Mouse (Mus musculus) right cerebral cortex, postnatal 25 days (tissue): ENCODE measurements around the gene Notch4.

Experiments
- DNase-seq: peaks from one replicate; pipeline ENCODE4 v3.0.0; 2022

Gene Notch4

DNA sequence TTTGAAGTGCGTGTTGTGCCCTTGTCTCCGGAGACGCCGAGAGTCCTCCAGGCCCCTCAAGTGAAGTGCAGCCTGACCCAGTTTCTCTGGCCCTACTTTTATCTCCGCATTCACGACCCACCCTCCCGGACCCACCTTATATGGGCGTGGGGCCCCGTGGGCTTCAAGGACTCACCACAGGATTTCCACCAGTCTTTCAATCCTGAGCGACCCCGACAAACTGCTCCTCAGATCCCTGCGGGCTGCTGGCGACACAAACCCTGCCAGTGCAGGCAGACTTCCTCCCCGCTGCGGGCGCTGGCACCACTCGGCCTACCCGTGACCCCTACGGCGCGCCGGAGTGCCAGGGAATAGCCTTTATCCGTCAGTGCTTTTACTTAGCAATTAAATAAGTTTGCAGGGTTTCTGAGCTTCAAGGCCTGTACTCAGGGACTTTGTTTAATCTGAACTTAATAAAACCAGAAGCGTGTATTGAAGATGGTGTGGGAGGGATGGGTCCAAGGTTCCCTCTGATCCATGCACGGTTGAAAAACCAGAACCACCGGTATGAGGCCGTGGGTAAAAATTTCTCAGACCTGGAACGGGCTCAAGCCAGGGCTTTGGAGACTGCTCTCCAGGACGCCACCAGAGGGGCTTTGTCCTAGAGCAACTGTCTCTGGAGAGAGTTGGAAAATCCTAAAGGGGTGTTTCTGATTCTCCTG lies 64.0 kb downstream of the Notch4 start, which contains the start of gene Ppt2:
Gene Ppt2 (minus strand): TSS at position 568 of the 701 bp plus-strand sequence.
- DNase-seq: peak; percentile 66

DNA sequence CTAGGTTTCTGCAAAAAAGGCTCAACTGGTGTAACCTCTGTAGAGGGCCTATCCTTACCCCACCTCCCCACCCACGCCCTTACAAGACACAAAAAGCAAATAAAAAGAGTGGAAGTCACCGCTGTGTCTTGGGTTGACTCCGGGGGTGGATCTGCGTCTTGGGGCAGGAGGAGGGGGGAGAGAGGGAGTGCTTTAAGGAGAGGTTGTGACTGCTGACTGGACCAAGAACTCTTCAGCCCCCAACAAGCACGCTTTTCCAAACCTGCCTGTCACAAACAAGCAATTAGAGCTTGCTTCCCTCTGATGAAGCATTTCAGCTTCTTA lies 64.5 kb downstream of the Notch4 start:
- no peak for DNase-seq

DNA sequence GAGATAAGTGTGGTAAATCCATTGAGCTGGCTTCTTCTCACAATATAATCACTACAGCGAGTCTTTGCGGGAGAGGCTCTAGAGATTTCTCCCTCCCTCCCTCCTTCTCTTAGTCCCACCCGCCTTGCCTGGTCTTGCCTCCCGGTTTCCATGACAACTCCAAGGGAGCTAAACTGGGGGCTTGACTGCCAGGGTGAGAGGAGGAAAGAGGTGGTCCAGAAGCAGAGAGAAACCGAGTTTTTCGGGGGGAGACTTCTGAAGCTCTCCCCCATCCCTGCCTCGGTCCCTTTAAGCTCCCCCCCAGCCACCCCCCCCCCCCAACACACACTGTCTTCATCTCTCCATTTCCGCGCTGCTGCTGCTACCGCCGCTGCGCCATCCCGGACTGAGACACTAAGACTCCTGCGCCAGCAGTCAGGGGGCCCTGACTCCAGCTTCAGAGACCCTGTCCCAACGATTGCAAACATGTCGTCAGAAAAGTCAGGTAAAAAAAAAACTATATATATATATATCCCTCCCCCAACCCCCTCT lies 65.2 kb downstream of the Notch4 start, which contains the start of gene Prrt1:
Gene Prrt1 (plus strand): TSS at position 313 of the 531 bp plus-strand sequence.
- DNase-seq: peak; percentile 68

DNA sequence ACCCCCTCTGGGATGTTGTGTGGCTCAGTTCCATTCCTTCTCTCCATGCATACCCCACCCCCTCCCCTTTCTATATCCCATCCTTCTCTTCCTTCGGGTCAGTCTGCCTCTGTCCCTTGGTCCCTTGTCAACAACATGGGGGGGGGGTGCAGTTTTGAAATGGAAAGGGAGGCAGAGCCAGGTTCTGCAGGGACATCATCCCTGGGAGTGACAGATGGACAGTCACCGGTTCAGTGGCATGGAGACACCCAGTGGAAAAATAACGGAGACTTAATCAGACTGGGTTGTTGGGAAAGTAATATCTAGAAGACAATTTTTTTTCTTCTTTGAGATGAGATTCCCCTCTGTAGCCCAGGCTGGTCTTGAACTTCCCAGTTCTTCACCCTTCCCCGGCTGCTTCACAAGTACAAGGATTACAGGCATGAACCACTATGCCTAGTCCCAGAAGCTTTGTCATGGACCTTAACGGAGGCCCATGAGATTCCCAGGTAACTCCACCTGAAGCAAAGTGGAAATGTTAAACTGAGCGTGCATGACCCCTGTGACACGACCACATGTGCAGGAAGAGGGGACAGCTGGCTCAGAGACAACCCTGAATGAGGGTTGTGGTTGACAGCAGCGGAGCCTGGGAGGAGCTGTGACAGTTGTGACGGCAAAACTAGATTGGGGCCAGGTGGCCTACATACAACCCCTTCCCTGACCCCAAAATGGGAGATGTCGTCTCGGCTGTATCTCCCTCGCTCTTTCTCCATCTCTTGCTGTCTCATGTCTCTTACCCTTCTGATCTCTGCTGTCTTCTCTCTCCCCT lies 65.9 kb downstream of the Notch4 start:
- no peak for DNase-seq

DNA sequence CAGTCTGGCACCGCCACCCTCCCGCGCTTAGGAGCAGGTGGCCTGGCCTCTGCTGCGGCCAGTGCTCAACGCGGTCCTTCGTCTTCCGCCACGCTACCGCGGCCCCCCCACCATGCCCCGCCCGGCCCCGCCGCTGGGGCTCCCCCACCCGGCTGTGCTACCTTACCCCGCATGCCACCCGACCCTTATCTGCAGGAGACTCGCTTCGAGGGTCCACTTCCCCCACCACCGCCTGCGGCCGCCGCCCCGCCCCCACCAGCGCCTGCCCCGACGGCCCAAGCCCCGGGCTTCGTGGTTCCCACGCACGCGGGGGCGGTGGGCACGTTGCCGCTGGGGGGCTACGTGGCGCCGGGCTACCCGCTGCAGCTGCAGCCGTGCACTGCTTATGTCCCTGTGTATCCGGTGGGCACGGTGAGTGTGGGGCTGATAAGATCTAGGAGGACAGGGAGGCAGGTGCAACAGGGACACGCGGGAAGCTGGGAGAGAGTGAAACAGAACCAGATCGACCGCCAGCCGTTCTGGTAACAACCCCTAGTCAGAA lies 66.8 kb downstream of the Notch4 start:
- no peak for DNase-seq

DNA sequence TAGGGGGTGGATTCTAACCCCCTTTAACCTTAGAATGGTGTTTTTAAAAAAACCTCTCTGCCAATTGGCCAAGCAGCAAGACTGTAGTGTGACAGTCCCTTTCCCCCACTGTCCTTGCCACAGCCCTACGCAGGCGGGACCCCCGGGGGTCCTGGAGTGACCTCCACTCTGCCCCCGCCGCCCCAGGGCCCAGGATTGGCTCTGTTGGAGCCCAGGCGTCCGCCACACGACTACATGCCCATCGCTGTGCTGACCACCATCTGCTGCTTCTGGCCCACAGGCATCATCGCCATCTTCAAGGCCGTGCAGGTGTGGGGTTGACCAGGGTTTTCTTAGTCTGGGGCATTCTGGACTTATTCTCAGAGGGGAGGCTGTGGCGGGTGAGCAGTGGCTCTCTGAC lies 67.6 kb downstream of the Notch4 start:
- DNase-seq: no peak

DNA sequence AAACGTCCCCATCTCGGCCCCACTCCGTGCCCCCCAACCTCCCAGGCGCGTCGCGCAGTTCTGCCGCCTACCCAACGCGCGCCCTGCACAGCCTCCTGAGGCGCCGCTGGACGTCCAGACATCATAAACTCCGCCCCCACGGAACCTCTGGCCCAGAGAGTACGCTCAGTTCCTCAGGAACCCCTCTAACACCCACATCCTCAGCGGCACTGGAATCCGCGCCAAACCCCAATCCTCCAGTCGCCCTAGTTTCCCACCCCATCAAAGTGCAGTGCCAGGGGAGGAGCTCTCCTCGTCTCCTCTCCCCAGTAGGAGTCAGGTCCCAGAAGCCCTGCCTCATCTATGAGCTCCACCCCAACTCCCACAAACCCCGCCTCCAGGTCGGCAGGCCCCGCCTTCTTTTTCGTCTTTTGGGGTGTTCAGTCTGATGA lies 68.2 kb downstream of the Notch4 start:
- peak; percentile 85 for DNase-seq

DNA sequence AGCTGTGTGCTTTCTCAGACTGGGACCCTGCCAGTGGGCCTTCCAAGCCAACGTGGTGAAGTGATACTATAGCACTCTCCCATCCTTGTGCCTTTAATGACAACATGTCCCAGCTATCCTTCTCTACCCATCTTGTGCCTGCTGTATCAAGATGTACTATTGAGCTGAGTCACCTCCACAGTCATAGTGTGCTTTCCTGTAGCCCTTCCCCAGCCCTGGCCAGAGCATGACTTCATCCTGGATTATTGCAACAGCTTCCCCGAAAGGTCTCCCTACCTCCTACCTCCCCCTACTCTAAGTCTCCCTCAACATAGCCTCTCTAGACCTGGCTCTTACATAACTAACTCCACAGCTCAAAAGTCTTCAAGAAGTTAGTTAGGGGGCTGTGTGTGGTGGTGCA lies 71.6 kb downstream of the Notch4 start:
- DNase-seq: no peak

DNA sequence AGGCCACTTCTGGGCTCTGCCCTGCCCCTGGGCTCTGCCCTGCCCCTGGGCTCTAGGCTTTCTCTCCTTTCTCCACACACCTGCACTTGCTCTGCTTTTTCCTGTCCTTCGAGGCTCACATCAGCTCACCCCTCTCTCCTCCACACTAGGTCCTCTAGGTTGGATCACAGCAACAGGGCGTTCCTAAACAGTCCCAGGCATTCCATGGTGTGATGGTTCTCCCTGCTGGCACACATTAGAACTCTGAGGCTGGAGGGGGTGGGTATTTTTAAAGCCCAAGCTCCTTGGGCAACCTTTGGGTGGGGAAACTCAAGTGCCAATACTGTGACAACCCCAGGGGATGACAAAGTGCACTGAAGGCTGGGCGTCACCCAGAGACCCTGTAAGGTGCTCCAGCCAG lies 73.4 kb downstream of the Notch4 start:
- no peak for DNase-seq
